Mouse (Mus musculus): Measurements from ENCODE around the gene Ncln. TPM values are rescaled to one million over a fixed set of nuclear protein-coding genes. Genes with fewer than 3 reads are reported as not detected.

Ncln gene
- polyA plus RNA-seq, 1 experiment = 40.9 TPM

GRCm38 (mm10) chr10:81537429-81537828, 41.2 kb upstream of the Ncln start:
- Histone ChIP-seq H3K4me1 (ENCODE audit: control insufficient read depth, insufficient read depth, low read length) (peaks cover 5% of the 10 kb centered on the region), H3K27ac (ENCODE audit: insufficient read depth, low read depth, low read length) (no peak overlapping the region), H3K4me3 (ENCODE audit: insufficient read depth, low read length) (no peak overlapping the region)
- TF ChIP-seq POLR2A (IDR thresholded peaks at IDR 0.05; ENCODE audit: borderline replicate concordance, low read depth, low read length) = no peak
- TF ChIP-seq CTCF (IDR thresholded peaks at IDR 0.05; ENCODE audit: low read depth, low read length) = no peak

- no peak overlapping the region for H3K27ac ChIP-seq (ENCODE audit: insufficient read depth, low read depth, low read length)
- H3K4me3 ChIP-seq (ENCODE audit: insufficient read depth, low read length) = no peak overlapping the region
- peak; percentile 40 for TF ChIP-seq CTCF (IDR thresholded peaks at IDR 0.05; ENCODE audit: low read depth, low read length)
- no peak for TF ChIP-seq POLR2A (IDR thresholded peaks at IDR 0.05; ENCODE audit: borderline replicate concordance, low read depth, low read length)
- H3K4me1 ChIP-seq (ENCODE audit: control insufficient read depth, insufficient read depth, low read length) = no peaks in the 10 kb centered on the region
These were observed 40.5 kb upstream of the Ncln start for GRCm38 (mm10) chr10:81536734-81537133.

DNA sequence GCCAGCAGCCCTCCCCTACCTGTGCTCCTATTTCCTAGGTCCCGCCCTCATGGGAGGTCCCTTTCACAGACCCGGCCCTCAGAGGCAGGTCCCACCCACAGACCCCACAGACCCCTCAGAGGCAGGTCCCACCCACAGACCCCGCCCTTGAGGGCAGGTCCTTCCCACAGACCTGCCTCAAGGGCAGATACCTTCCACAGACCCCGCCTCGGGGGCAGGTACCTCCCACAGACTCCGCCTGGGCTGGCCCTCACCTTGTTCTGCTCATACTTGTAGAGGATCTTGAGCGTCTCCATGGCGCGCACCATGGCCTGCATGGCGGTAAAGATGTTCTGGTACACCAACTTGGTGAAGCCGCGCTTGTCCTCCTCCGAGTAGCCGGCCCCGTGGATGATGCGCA, 38.6 kb upstream of the Ncln start:
- TF ChIP-seq CTCF (IDR thresholded peaks at IDR 0.05; ENCODE audit: low read depth, low read length) (no peak), POLR2A (IDR thresholded peaks at IDR 0.05; ENCODE audit: borderline replicate concordance, low read depth, low read length) (no peak)
- Histone ChIP-seq H3K27ac (ENCODE audit: insufficient read depth, low read depth, low read length) (no peak overlapping the region), H3K4me1 (ENCODE audit: control insufficient read depth, insufficient read depth, low read length) (no peaks in the 10 kb centered on the region), H3K4me3 (ENCODE audit: insufficient read depth, low read length) (no peak overlapping the region)

DNA sequence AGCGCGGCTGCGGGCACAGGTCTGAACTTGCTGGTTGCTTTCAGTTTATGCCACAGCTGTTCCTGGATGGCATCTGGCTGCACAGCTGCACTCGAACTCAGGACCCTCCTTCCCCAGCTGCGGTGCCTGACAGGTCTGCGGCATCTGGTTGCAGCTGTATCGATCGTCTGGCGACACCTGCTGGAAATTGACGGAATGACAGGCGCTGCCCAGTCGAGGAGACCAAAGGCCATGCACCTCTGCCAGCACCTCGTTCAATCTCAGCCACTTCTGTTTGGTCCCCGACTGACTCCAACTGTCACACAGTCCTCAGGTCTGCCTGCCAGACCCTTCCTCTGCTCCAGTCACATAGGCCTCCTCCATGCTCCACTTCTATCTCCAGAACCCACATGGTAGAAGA, 30.6 kb upstream of the Ncln start:
- H3K4me3 ChIP-seq (ENCODE audit: insufficient read depth, low read length) = no peak overlapping the region
- H3K27ac ChIP-seq (ENCODE audit: insufficient read depth, low read depth, low read length) = no peak overlapping the region
- no peak for TF ChIP-seq POLR2A (IDR thresholded peaks at IDR 0.05; ENCODE audit: borderline replicate concordance, low read depth, low read length)
- peak; percentile 71 for TF ChIP-seq CTCF (IDR thresholded peaks at IDR 0.05; ENCODE audit: low read depth, low read length)
- peaks cover 11% of the 10 kb centered on the region for H3K4me1 ChIP-seq (ENCODE audit: control insufficient read depth, insufficient read depth, low read length)

GRCm38 (mm10) chr10:81525017-81525694, 29.0 kb upstream of the Ncln start:
- H3K4me1 ChIP-seq (ENCODE audit: control insufficient read depth, insufficient read depth, low read length) = peaks cover 23% of the 10 kb centered on the region
- TF ChIP-seq CTCF (IDR thresholded peaks at IDR 0.05; ENCODE audit: low read depth, low read length) (no peak), POLR2A (IDR thresholded peaks at IDR 0.05; ENCODE audit: borderline replicate concordance, low read depth, low read length) (no peak)
- no peak overlapping the region for H3K4me3 ChIP-seq (ENCODE audit: insufficient read depth, low read length)
- H3K27ac ChIP-seq (ENCODE audit: insufficient read depth, low read depth, low read length) = no peak overlapping the region

DNA sequence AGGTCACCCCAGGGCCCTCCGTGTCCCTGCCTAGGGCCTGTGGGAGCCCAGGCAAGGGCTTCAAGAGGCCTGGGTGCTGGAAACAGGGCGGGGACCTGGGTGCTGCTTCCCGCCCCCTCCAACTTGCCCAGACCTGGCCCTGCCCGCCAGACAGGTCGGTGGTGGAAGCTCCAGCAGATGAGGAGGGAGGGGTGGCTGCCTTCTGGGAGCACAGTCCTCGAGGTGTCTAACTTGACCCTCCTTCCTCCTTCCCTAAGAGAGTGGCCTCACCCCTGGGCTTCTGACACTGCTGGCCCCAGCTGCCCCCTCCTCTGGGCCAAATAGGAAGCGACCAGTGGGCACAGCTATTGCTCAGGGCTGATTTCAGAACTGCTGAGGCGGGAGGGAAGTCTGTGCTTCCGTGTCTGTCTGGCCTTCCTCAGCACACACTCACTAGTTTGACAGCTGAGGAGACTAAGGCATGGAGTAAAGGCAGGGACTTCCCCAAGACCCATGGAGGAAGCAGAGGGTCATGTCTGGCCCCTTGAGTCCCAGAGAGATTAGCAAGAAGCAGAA, 27.9 kb upstream of the Ncln start, which contains the start of gene Gna15:
TSS of gene Gna15 (minus strand) at position 175 of the 555 bp plus-strand sequence.
- Histone ChIP-seq H3K4me1 (ENCODE audit: control insufficient read depth, insufficient read depth, low read length) (peaks cover 30% of the 10 kb centered on the region), H3K4me3 (ENCODE audit: insufficient read depth, low read length) (peak within 1 kb of the TSS; percentile 70)

GRCm38 (mm10) chr10:81523570-81523969, 27.4 kb upstream of the Ncln start:
- peaks cover 35% of the 10 kb centered on the region for H3K4me1 ChIP-seq (ENCODE audit: control insufficient read depth, insufficient read depth, low read length)
- TF ChIP-seq POLR2A (IDR thresholded peaks at IDR 0.05; ENCODE audit: borderline replicate concordance, low read depth, low read length) (no peak), CTCF (IDR thresholded peaks at IDR 0.05; ENCODE audit: low read depth, low read length) (no peak)
- H3K27ac ChIP-seq (ENCODE audit: insufficient read depth, low read depth, low read length) = peak overlapping the region; percentile 85
- H3K4me3 ChIP-seq (ENCODE audit: insufficient read depth, low read length) = peak overlapping the region; percentile 70

More for the DNA sequence above, 27.9 kb upstream of the Ncln start, which contains the start of gene Gna15:
- H3K27ac ChIP-seq (ENCODE audit: insufficient read depth, low read depth, low read length) = peak within 1 kb of the TSS; percentile 85
- TF ChIP-seq CTCF (IDR thresholded peaks at IDR 0.05; ENCODE audit: low read depth, low read length) = no peak; the same call in 1 of the 2 replicates
- no peak for TF ChIP-seq POLR2A (IDR thresholded peaks at IDR 0.05; ENCODE audit: borderline replicate concordance, low read depth, low read length)

DNA sequence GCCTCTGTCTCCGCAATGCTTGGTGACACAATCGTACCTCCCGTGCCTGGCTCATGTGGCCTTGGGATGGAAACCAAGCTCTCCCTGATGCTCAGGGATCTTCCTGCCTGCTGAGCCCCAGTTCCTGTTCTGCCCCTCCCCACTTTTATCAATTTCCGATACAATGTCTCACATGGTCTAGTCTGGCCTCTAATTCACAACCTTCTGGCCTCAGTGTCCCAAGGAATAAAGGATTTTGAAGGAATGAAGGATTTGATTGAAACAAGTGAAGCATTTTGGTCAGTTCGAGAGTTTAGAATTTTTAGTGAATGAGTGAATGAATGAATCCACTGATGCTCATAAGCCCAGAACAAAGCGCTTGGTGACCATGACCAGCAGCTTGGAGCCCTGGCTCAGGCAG, 26.9 kb upstream of the Ncln start:
- peaks cover 38% of the 10 kb centered on the region for H3K4me1 ChIP-seq (ENCODE audit: control insufficient read depth, insufficient read depth, low read length)
- H3K27ac ChIP-seq (ENCODE audit: insufficient read depth, low read depth, low read length) = peak overlapping the region; percentile 85
- TF ChIP-seq POLR2A (IDR thresholded peaks at IDR 0.05; ENCODE audit: borderline replicate concordance, low read depth, low read length) (no peak), CTCF (IDR thresholded peaks at IDR 0.05; ENCODE audit: low read depth, low read length) (no peak)
- peak overlapping the region; percentile 70 for H3K4me3 ChIP-seq (ENCODE audit: insufficient read depth, low read length)

GRCm38 (mm10) chr10:81519978-81520365, 23.8 kb upstream of the Ncln start:
- Histone ChIP-seq H3K27ac (ENCODE audit: insufficient read depth, low read depth, low read length) (peak overlapping the region; percentile 91), H3K4me3 (ENCODE audit: insufficient read depth, low read length) (peak overlapping the region; percentile 33), H3K4me1 (ENCODE audit: control insufficient read depth, insufficient read depth, low read length) (peaks cover 49% of the 10 kb centered on the region)
- no peak for TF ChIP-seq CTCF (IDR thresholded peaks at IDR 0.05; ENCODE audit: low read depth, low read length)
- no peak for TF ChIP-seq POLR2A (IDR thresholded peaks at IDR 0.05; ENCODE audit: borderline replicate concordance, low read depth, low read length)

Measured in bone marrow macrophage, adult 2 months (primary cell).